Mouse (Mus musculus): Measurements from ENCODE around the gene Ccdc33. TPM values are rescaled to one million over a fixed set of nuclear protein-coding genes. Genes with fewer than 3 reads are reported as not detected.

The Ccdc33 gene
- total RNA-seq, 1 experiment from 2014 or later: not detected

GRCm38 (mm10) chr9:58091623-58092425 lies 26.8 kb downstream of the Ccdc33 start:
- DNase-seq: peak; percentile 40

GRCm38 (mm10) chr9:58087277-58087998 lies 31.2 kb downstream of the Ccdc33 start:
- DNase-seq: no peak

GRCm38 (mm10) chr9:58086861-58087260 lies 31.8 kb downstream of the Ccdc33 start:
- DNase-seq: no peak

GRCm38 (mm10) chr9:58086203-58086602 lies 32.4 kb downstream of the Ccdc33 start:
- DNase-seq: no peak

- DNase-seq: no peak
These were observed 33.5 kb downstream of the Ccdc33 start for GRCm38 (mm10) chr9:58085074-58085473.

GRCm38 (mm10) chr9:58084586-58084985 lies 34.0 kb downstream of the Ccdc33 start:
- DNase-seq: no peak

- DNase-seq: no peak
These were observed 44.1 kb downstream of the Ccdc33 start for GRCm38 (mm10) chr9:58074561-58074960.

GRCm38 (mm10) chr9:58067546-58067945 lies 51.1 kb downstream of the Ccdc33 start:
- peak; percentile 38 for DNase-seq

GRCm38 (mm10) chr9:58066731-58067095 lies 51.9 kb downstream of the Ccdc33 start:
- DNase-seq: no peak

GRCm38 (mm10) chr9:58065977-58066730 lies 52.5 kb downstream of the Ccdc33 start:
- DNase-seq: no peak

GRCm38 (mm10) chr9:58065532-58065931 lies 53.1 kb downstream of the Ccdc33 start:
- DNase-seq: no peak

- DNase-seq: no peak
These were observed 55.1 kb downstream of the Ccdc33 start, which contains the start of gene Stra6 for GRCm38 (mm10) chr9:58063531-58063930. TSS of gene Stra6 (plus strand) at chr9:58063788.

- peak; percentile 76 for DNase-seq
These were observed 57.7 kb downstream of the Ccdc33 start for GRCm38 (mm10) chr9:58060677-58061667.

- no peak for DNase-seq
These were observed 58.7 kb downstream of the Ccdc33 start for GRCm38 (mm10) chr9:58059920-58060319.

GRCm38 (mm10) chr9:58055666-58056065 lies 63.0 kb downstream of the Ccdc33 start:
- DNase-seq: no peak

- DNase-seq: no peak
These were observed 64.6 kb downstream of the Ccdc33 start for GRCm38 (mm10) chr9:58054032-58054431.

GRCm38 (mm10) chr9:58053544-58053943 lies 65.1 kb downstream of the Ccdc33 start:
- DNase-seq: no peak

GRCm38 (mm10) chr9:58053102-58053501 lies 65.5 kb downstream of the Ccdc33 start:
- peak; percentile 59 for DNase-seq

GRCm38 (mm10) chr9:58051937-58052336 lies 66.7 kb downstream of the Ccdc33 start:
- DNase-seq: no peak

GRCm38 (mm10) chr9:58049861-58050260 lies 68.8 kb downstream of the Ccdc33 start:
- DNase-seq: no peak

- DNase-seq: no peak
These were observed 69.4 kb downstream of the Ccdc33 start for GRCm38 (mm10) chr9:58049186-58049585.
